Mouse (Mus musculus): Measurements from ENCODE around the gene Zfp978. TPM values are rescaled to one million over a fixed set of nuclear protein-coding genes. Genes with fewer than 3 reads are reported as not detected.
"Not testable (repeated sequence)": the region's sequence is repeated elsewhere in the genome, so short reads cannot be mapped to it uniquely, and the experiment has no call there.

The Zfp978 gene
- polyA plus RNA-seq, 1 experiment from 2014 or later, result not detected

GRCm38 (mm10) chr4:147397201-147397600 lies 36.1 kb downstream of the Zfp978 start:
- H3K27me3 ChIP-seq (replicated peaks; ENCODE audit: control insufficient read depth, insufficient read depth, low read length); H3K4me2 ChIP-seq (replicated peaks; ENCODE audit: low read depth); H3K27ac ChIP-seq (ENCODE audit: low read depth, low read length); H3K4me1 ChIP-seq (replicated peaks; ENCODE audit: control insufficient read depth, insufficient read depth, low read length); H3K4me3 ChIP-seq (ENCODE audit: low read depth, low read length); H3K9ac ChIP-seq (ENCODE audit: low read depth, low read length); ATAC-seq; H3K36me3 ChIP-seq (ENCODE audit: control insufficient read depth, insufficient read depth): not testable (repeated sequence)
- 93% methylated on average over 3 of the region's 3 CpGs for WGBS
- peaks cover 26% of the 10 kb centered on the region for H3K9me3 ChIP-seq (ENCODE audit: control insufficient read depth)

GRCm38 (mm10) chr4:147397934-147398682 lies 37.0 kb downstream of the Zfp978 start:
- peaks cover 31% of the 10 kb centered on the region for H3K9me3 ChIP-seq (ENCODE audit: control insufficient read depth)
- H3K27me3 ChIP-seq (replicated peaks; ENCODE audit: control insufficient read depth, insufficient read depth, low read length); H3K9ac ChIP-seq (ENCODE audit: low read depth, low read length); ATAC-seq; H3K4me2 ChIP-seq (replicated peaks; ENCODE audit: low read depth); H3K4me1 ChIP-seq (replicated peaks; ENCODE audit: control insufficient read depth, insufficient read depth, low read length); H3K4me3 ChIP-seq (ENCODE audit: low read depth, low read length); H3K27ac ChIP-seq (ENCODE audit: low read depth, low read length); H3K36me3 ChIP-seq (ENCODE audit: control insufficient read depth, insufficient read depth): not testable (repeated sequence)
- WGBS, result 70% methylated on average over 6 of the region's 6 CpGs

DNA sequence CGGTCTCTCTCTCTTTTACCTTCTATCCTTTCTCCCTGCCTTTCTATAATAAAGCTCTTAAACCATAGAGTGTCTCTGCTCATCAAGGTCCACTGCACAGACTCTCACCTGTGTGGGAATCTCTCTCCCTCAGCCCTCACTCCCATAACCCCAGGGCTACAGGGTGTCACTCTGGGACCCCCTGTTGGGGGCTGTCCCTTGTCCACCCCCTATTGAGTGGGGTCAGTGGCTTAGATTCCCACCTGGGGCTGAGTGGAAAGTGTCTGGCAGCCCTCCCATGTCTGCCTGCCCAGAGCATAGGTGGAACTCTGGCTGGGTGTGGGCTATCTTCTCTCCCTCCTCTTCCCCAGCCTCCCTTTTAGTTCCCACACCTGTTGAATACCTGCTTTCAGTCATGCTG lies 37.6 kb downstream of the Zfp978 start:
- not testable (repeated sequence) for H3K36me3 ChIP-seq (ENCODE audit: control insufficient read depth, insufficient read depth); H3K27me3 ChIP-seq (replicated peaks; ENCODE audit: control insufficient read depth, insufficient read depth, low read length); H3K4me1 ChIP-seq (replicated peaks; ENCODE audit: control insufficient read depth, insufficient read depth, low read length); ATAC-seq; H3K4me2 ChIP-seq (replicated peaks; ENCODE audit: low read depth); H3K9ac ChIP-seq (ENCODE audit: low read depth, low read length); H3K27ac ChIP-seq (ENCODE audit: low read depth, low read length); H3K4me3 ChIP-seq (ENCODE audit: low read depth, low read length)
- WGBS, result 85% methylated on average over 1 of the region's 1 CpGs
- H3K9me3 ChIP-seq (ENCODE audit: control insufficient read depth), result peaks cover 31% of the 10 kb centered on the region

DNA sequence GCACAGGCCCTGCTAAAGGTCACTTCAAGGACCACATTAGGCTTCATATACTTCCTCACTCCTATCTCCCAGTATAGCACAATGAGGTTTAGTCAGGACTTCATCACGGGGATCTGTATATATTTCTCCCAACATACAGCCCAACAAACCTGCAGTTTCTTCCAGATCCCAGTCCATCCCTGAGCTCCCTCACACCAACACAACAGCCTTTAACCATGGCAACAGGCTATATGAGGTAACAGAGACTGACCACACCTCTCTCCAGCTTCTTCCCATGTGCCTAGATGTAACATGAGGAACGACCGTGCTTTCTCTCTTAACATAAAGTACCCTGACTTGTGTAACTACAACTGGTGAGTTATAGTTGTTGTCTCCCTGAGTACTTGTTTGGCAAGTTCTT lies 38.4 kb downstream of the Zfp978 start:
- not testable (repeated sequence) for H3K4me3 ChIP-seq (ENCODE audit: low read depth, low read length); H3K27me3 ChIP-seq (replicated peaks; ENCODE audit: control insufficient read depth, insufficient read depth, low read length); ATAC-seq; H3K36me3 ChIP-seq (ENCODE audit: control insufficient read depth, insufficient read depth); H3K27ac ChIP-seq (ENCODE audit: low read depth, low read length); H3K4me2 ChIP-seq (replicated peaks; ENCODE audit: low read depth); H3K9ac ChIP-seq (ENCODE audit: low read depth, low read length); H3K4me1 ChIP-seq (replicated peaks; ENCODE audit: control insufficient read depth, insufficient read depth, low read length)
- H3K9me3 ChIP-seq (ENCODE audit: control insufficient read depth), result peaks cover 37% of the 10 kb centered on the region
- 72% methylated on average over 3 of the region's 3 CpGs for WGBS

- not testable (repeated sequence) for H3K4me3 ChIP-seq (ENCODE audit: low read depth, low read length); H3K27me3 ChIP-seq (replicated peaks; ENCODE audit: control insufficient read depth, insufficient read depth, low read length); H3K27ac ChIP-seq (ENCODE audit: low read depth, low read length); H3K36me3 ChIP-seq (ENCODE audit: control insufficient read depth, insufficient read depth); H3K4me1 ChIP-seq (replicated peaks; ENCODE audit: control insufficient read depth, insufficient read depth, low read length); H3K9ac ChIP-seq (ENCODE audit: low read depth, low read length); H3K4me2 ChIP-seq (replicated peaks; ENCODE audit: low read depth)
- 82% methylated on average over 8 of the region's 8 CpGs for WGBS
- peak; percentile 32; the same call in 1 of the 2 replicates for ATAC-seq
- H3K9me3 ChIP-seq (ENCODE audit: control insufficient read depth), result peaks cover 38% of the 10 kb centered on the region
Measured at GRCm38 (mm10) chr4:147400031-147400847, 39.1 kb downstream of the Zfp978 start.

DNA sequence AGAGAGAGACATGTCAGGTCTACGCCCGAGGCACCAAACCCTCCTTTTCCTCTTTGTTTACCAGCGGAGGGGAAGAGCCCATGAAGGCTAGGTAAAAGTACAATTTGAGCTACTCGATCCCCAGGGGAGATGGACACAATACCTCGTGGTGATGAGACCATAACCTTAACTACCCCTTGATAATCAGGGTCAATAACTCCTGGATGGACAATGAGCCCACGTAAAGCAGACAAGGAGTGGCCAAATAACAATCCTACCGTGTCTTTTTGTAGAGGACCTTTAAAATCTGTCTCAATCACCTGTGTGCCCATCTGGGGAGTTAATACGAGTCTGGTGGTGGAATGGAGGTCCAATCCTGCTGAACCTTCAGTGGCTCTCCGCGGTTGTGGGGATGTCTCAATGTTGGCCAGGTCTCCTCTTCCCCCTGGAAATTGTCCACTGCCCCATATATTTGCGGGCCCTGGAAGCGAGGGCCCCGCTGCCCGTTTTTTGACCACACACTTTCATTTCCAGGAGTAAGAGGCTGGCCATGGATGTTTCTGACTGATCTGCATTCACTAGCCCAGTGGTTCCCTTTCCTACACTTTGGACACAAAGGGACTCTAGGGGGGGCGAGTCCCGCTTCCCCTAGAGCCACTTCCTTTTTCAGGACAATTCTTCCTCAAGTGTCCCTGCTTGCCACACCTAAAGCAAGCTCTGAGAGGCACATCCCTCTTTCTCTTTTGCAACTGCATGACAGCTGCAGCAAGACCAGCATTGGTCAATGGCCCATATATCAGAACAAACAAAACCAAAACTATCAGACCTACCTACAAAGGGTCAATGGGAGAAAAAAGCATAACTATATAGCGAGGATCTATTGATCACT lies 40.0 kb downstream of the Zfp978 start:
- not testable (repeated sequence) for H3K36me3 ChIP-seq (ENCODE audit: control insufficient read depth, insufficient read depth); H3K27ac ChIP-seq (ENCODE audit: low read depth, low read length); H3K27me3 ChIP-seq (replicated peaks; ENCODE audit: control insufficient read depth, insufficient read depth, low read length); H3K4me3 ChIP-seq (ENCODE audit: low read depth, low read length); H3K9ac ChIP-seq (ENCODE audit: low read depth, low read length); H3K4me2 ChIP-seq (replicated peaks; ENCODE audit: low read depth); ATAC-seq; H3K4me1 ChIP-seq (replicated peaks; ENCODE audit: control insufficient read depth, insufficient read depth, low read length)
- peaks cover 38% of the 10 kb centered on the region for H3K9me3 ChIP-seq (ENCODE audit: control insufficient read depth)
- WGBS, result 80% methylated on average over 15 of the region's 17 CpGs

GRCm38 (mm10) chr4:147401736-147402506 lies 40.8 kb downstream of the Zfp978 start:
- H3K9ac ChIP-seq (ENCODE audit: low read depth, low read length); ATAC-seq: not testable (repeated sequence)
- 79% methylated on average over 17 of the region's 17 CpGs for WGBS

GRCm38 (mm10) chr4:147402507-147402890 lies 41.4 kb downstream of the Zfp978 start:
- H3K9ac ChIP-seq (ENCODE audit: low read depth, low read length); H3K27ac ChIP-seq (ENCODE audit: low read depth, low read length); H3K36me3 ChIP-seq (ENCODE audit: control insufficient read depth, insufficient read depth); H3K27me3 ChIP-seq (replicated peaks; ENCODE audit: control insufficient read depth, insufficient read depth, low read length); H3K4me1 ChIP-seq (replicated peaks; ENCODE audit: control insufficient read depth, insufficient read depth, low read length); H3K4me2 ChIP-seq (replicated peaks; ENCODE audit: low read depth); H3K4me3 ChIP-seq (ENCODE audit: low read depth, low read length); ATAC-seq: not testable (repeated sequence)
- 20% methylated on average over 1 of the region's 1 CpGs for WGBS
- H3K9me3 ChIP-seq (ENCODE audit: control insufficient read depth), result peaks cover 38% of the 10 kb centered on the region

More at GRCm38 (mm10) chr4:147401736-147402506, 40.8 kb downstream of the Zfp978 start:
- not testable (repeated sequence) for H3K4me2 ChIP-seq (replicated peaks; ENCODE audit: low read depth); H3K36me3 ChIP-seq (ENCODE audit: control insufficient read depth, insufficient read depth); H3K4me1 ChIP-seq (replicated peaks; ENCODE audit: control insufficient read depth, insufficient read depth, low read length); H3K27ac ChIP-seq (ENCODE audit: low read depth, low read length); H3K27me3 ChIP-seq (replicated peaks; ENCODE audit: control insufficient read depth, insufficient read depth, low read length); H3K4me3 ChIP-seq (ENCODE audit: low read depth, low read length)
- peaks cover 38% of the 10 kb centered on the region for H3K9me3 ChIP-seq (ENCODE audit: control insufficient read depth)
